Mouse (Mus musculus) spleen, adult 12 weeks (tissue): ENCODE data around the gene Vps45.

Experiments
- DNase-seq: peaks from one replicate; pipeline ENCODE4 v3.0.0; 2022; ENCODE audit warnings: low spot score

Gene Vps45

GRCm38 (mm10) chr3:96038156-96038555 is 20.1 kb downstream of the Vps45 start:
- DNase-seq: no peak

- no peak for DNase-seq
Measured at GRCm38 (mm10) chr3:96036796-96037195, 21.5 kb downstream of the Vps45 start.

GRCm38 (mm10) chr3:96033046-96033445 is 25.2 kb downstream of the Vps45 start:
- no peak for DNase-seq

GRCm38 (mm10) chr3:96032652-96033017 is 25.6 kb downstream of the Vps45 start:
- DNase-seq: no peak

- DNase-seq: no peak
Measured at GRCm38 (mm10) chr3:96031991-96032651, 26.1 kb downstream of the Vps45 start.

- no peak for DNase-seq
Measured at GRCm38 (mm10) chr3:96029766-96030165, 28.5 kb downstream of the Vps45 start.

- no peak for DNase-seq
Measured at GRCm38 (mm10) chr3:96029336-96029735, 28.9 kb downstream of the Vps45 start.

GRCm38 (mm10) chr3:96027875-96028274 is 30.4 kb downstream of the Vps45 start:
- DNase-seq: no peak

- DNase-seq: no peak
Measured at GRCm38 (mm10) chr3:96027145-96027544, 31.1 kb downstream of the Vps45 start.

- no peak for DNase-seq
Measured at GRCm38 (mm10) chr3:96021421-96022128, 36.7 kb downstream of the Vps45 start.

GRCm38 (mm10) chr3:96020735-96021134 is 37.5 kb downstream of the Vps45 start:
- no peak for DNase-seq

- DNase-seq: no peak
Measured at GRCm38 (mm10) chr3:96017461-96017860, 40.8 kb downstream of the Vps45 start.

GRCm38 (mm10) chr3:96016257-96016889 is 41.9 kb downstream of the Vps45 start:
- DNase-seq: no peak

- DNase-seq: no peak
Measured at GRCm38 (mm10) chr3:96015681-96016080, 42.6 kb downstream of the Vps45 start.

GRCm38 (mm10) chr3:96012805-96013204 is 45.5 kb downstream of the Vps45 start:
- DNase-seq: no peak

GRCm38 (mm10) chr3:96008463-96008862 is 49.8 kb downstream of the Vps45 start:
- no peak for DNase-seq

GRCm38 (mm10) chr3:96001560-96001959 is 56.7 kb downstream of the Vps45 start:
- no peak for DNase-seq

- DNase-seq: no peak
Measured at GRCm38 (mm10) chr3:96000921-96001501, 57.3 kb downstream of the Vps45 start.

GRCm38 (mm10) chr3:96000080-96000632 is 58.1 kb downstream of the Vps45 start:
- DNase-seq: no peak

GRCm38 (mm10) chr3:95999308-96000079 is 58.8 kb downstream of the Vps45 start:
- DNase-seq: no peak

GRCm38 (mm10) chr3:95997203-95997721 is 61.0 kb downstream of the Vps45 start:
- DNase-seq: no peak
